Mouse (Mus musculus) left cerebral cortex, postnatal 10 days (tissue): ENCODE results near the gene Olfr948. TPM values are rescaled to one million over a fixed set of nuclear protein-coding genes. Genes with fewer than 3 reads are reported as not detected.

Experiments
- DNase-seq, 2 experiments: peaks; one replicate each; pipeline ENCODE4 v3.0.0; 2021 to 2022; ENCODE audit warnings: low spot score in 2 of 2, mixed read lengths in 1 of 2; ENCODE audit errors: extremely low spot score in 1 of 2
- intact Hi-C: fragments of 180-260 bp; cut with DNase I; formaldehyde crosslinking; loops from one replicate; pipeline ENCODE4 v1.15.1; 2025
- total RNA-seq, 2 experiments: library from RNA; stranded (reverse); gene quantifications; 2 replicates each; pipeline ENCODE4 v1.2.3; 2021

Gene Olfr948
- not detected for total RNA-seq

GRCm38 (mm10) chr9:39325945-39326344 is at the start of gene Olfr948:
Gene Olfr948, minus strand, starts transcription at chr9:39326045.
- intact Hi-C loops = no loop called here
- DNase-seq = no peak

DNA sequence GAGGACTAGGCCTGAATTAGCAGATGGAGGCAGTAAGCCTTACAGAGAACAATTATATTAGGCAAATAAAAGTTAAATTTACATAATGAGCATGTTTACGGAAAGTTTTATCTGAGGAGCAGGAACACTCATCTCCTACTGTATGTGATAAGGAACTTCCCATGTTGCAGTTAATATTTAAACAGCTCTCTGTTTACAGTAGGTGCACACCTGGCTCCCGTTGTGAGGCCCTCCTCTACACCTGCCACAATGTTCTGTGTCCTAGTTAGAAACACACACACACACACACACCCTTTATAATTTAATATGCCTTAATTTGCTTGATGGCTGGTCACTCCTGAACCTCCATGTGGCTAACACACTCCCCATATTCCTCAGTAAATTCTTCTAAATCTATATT is 38.7 kb downstream of the Olfr948 start:
- intact Hi-C loops = loop anchor here (10.0 kb wide), 1 partner anchor 102 kb away; no protein-coding TSS in a partner anchor
- no peak for DNase-seq

- intact Hi-C loops = no loop called here
- no peak for DNase-seq
Measured at GRCm38 (mm10) chr9:39276718-39277117, 49.1 kb downstream of the Olfr948 start, which contains the start of gene Olfr945. Gene Olfr945, minus strand, starts transcription at chr9:39276818.

Other genes starting within 250 kb of the Olfr948 start
- gene Olfr938, start 247.2 kb downstream of the Olfr948 start, total RNA-seq = not detected
- gene Olfr27, start 197.9 kb downstream of the Olfr948 start, total RNA-seq = not detected
- not detected for gene Olfr943, start 159.7 kb downstream of the Olfr948 start, total RNA-seq
- gene Olfr944, start 124.1 kb downstream of the Olfr948 start, total RNA-seq = not detected
- not detected for gene Olfr1537, start 76.1 kb downstream of the Olfr948 start, total RNA-seq
- not detected for gene Olfr945, start 49.2 kb downstream of the Olfr948 start, total RNA-seq
- not detected for gene Olfr951, start 61.4 kb upstream of the Olfr948 start, total RNA-seq
- not detected for gene Olfr952, start 101.1 kb upstream of the Olfr948 start, total RNA-seq
- not detected for gene Olfr954, start 130.7 kb upstream of the Olfr948 start, total RNA-seq
- not detected for gene Olfr955, start 145.9 kb upstream of the Olfr948 start, total RNA-seq
- gene Olfr44, start 167.9 kb upstream of the Olfr948 start, total RNA-seq = not detected
- gene Olfr957, start 189.8 kb upstream of the Olfr948 start, total RNA-seq = not detected
- not detected for gene Olfr958, start 228.0 kb upstream of the Olfr948 start, total RNA-seq
- gene Olfr959, start 249.5 kb upstream of the Olfr948 start, total RNA-seq = not detected